Mouse (Mus musculus) adipocyte (in vitro differentiated cells): ENCODE results near the gene Nup93.

ENCODE experiments used
- DNase-seq: peaks from one replicate; pipeline ENCODE4 v3.0.0-alpha.2; 2016; ENCODE audit warnings: low spot score

The Nup93 gene

GRCm38 (mm10) chr8:94363906-94364305 is 149.5 kb downstream of the Nup93 start:
- DNase-seq: peak; percentile 81

- no peak for DNase-seq
Measured at GRCm38 (mm10) chr8:94364686-94365312, 150.4 kb downstream of the Nup93 start.

GRCm38 (mm10) chr8:94365410-94365981 is 151.1 kb downstream of the Nup93 start:
- DNase-seq: peak; percentile 52
